In the genomic region with DNA sequence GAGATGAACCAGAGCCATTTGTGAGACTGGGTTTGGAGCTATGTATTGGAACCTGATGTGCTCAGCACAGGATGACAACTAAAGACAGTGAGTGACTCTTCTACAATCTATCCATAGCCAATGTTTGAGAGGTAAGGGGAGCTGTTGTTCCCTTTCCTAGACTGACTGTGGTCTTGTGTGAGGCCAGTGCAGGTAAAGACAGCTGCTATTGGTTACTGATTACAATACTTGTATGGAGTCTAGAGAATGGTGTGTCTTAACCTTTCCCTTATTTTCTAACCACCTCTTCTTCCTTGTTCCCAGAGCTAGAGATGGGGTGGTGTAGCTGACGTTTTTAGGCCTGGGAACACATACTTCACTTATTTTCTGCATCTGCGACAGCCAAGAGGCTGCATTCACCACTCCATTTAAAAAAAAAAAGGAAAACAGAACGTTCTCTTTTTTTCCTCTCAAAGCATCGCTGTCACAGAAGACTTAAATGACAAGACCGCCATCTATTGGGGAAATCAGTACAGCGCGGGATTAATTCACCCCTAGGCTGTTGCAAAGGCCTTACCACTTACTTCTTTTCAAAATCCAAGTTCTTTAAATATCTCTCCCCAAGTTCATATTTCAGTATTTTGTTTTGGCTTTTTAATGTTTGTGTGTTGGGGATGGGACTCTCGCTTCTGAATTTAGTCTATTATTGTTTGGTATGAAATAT, we compare ENCODE assay signal across 8 mouse cellular contexts. TPM values are rescaled to one million over a fixed set of nuclear protein-coding genes. Genes with fewer than 3 reads are reported as not detected.
DNase-seq lines count a peak whose midpoint lies in the region; ATAC-seq and TF ChIP-seq lines count a peak whose summit lies in the region.

No protein-coding gene starts in this region.

- H3K4me3 ChIP-seq in forebrain, embryonic 16.5 days (replicated peaks; ENCODE audit: low read length) = peak overlapping the region; percentile 4; the same call in 1 of the 2 replicates
- peak overlapping the region; percentile 46 for H3K4me3 ChIP-seq in hindbrain, embryonic 11.5 days (ENCODE audit: low read depth, low read length)
- H3K4me3 ChIP-seq in lung, postnatal 0 days (ENCODE audit: low read depth, low read length) = peak overlapping the region; percentile 59; the same call in 1 of the 2 replicates

- H3K27me3 ChIP-seq in forebrain, embryonic 16.5 days (replicated peaks; ENCODE audit: control insufficient read depth, insufficient read depth, low read length) = no peaks in the 10 kb centered on the region
- no peaks in the 10 kb centered on the region for H3K27me3 ChIP-seq in hindbrain, embryonic 11.5 days (ENCODE audit: control insufficient read depth, insufficient read depth, low read length)
- no peaks in the 10 kb centered on the region for H3K27me3 ChIP-seq in lung, postnatal 0 days (replicated peaks; ENCODE audit: insufficient read depth, low read length)

- TF ChIP-seq CTCF in lung, postnatal 0 days (IDR thresholded peaks at IDR 0.05) = peak; percentile 81

- H3K27ac ChIP-seq in forebrain, embryonic 16.5 days (ENCODE audit: low read length) = no peak overlapping the region
- H3K27ac ChIP-seq in hindbrain, embryonic 11.5 days (ENCODE audit: low read depth, low read length) = 0 out of 2 replicates have a peak overlapping the region, but pooled peaks have one; percentile 42
- peak overlapping the region; percentile 90 for H3K27ac ChIP-seq in lung, postnatal 0 days (ENCODE audit: low read length)

- TF ChIP-seq EP300 in lung, postnatal 0 days (IDR thresholded peaks at IDR 0.05) = peak; percentile 77

- H3K9ac ChIP-seq in forebrain, embryonic 16.5 days (replicated peaks; ENCODE audit: low read depth, low read length) = no peak overlapping the region
- no peak overlapping the region for H3K9ac ChIP-seq in hindbrain, embryonic 11.5 days (ENCODE audit: low read depth, low read length)
- no peak overlapping the region for H3K9ac ChIP-seq in lung, postnatal 0 days (replicated peaks; ENCODE audit: low read depth)

- no peaks in the 10 kb centered on the region for H3K9me3 ChIP-seq in forebrain, embryonic 16.5 days (ENCODE audit: control insufficient read depth, low read length)
- H3K9me3 ChIP-seq in hindbrain, embryonic 11.5 days (ENCODE audit: control insufficient read depth, low read length) = no peaks in the 10 kb centered on the region
- H3K9me3 ChIP-seq in lung, postnatal 0 days (ENCODE audit: low read length) = no peaks in the 10 kb centered on the region

- no peaks in the 10 kb centered on the region for H3K36me3 ChIP-seq in forebrain, embryonic 16.5 days (ENCODE audit: control insufficient read depth, insufficient read depth)
- no peaks in the 10 kb centered on the region for H3K36me3 ChIP-seq in hindbrain, embryonic 11.5 days (ENCODE audit: control insufficient read depth, insufficient read depth, low read length)
- no peaks in the 10 kb centered on the region for H3K36me3 ChIP-seq in lung, postnatal 0 days (ENCODE audit: insufficient read depth, low read length)

- ATAC-seq in forebrain, embryonic 16.5 days = peak; percentile 60
- ATAC-seq in hindbrain, embryonic 11.5 days (ENCODE audit: low FRiP score) = peak; percentile 66
- ATAC-seq in lung, postnatal 0 days = peak; percentile 74

- DNase-seq in MN1 (ENCODE audit: low spot score) = peak; percentile 92
- DNase-seq in cerebellum, adult 11 months = peak; percentile 39
- DNase-seq in hindbrain, embryonic 11.5 days (ENCODE audit: low spot score) = peak; percentile 78
- DNase-seq in layer of hippocampus, adult 9-11 months = peak; percentile 80
- DNase-seq in lung, postnatal 0 days (ENCODE audit: low spot score) = peak; percentile 96
- DNase-seq in ovary, postnatal 14 days (ENCODE audit: low spot score) = peak; percentile 61
- DNase-seq in yolk sac, embryonic 10.5 days (ENCODE audit: low spot score) = peak; percentile 61

- under 1% methylated on average over 8 of the region's 8 CpGs for WGBS in forebrain, embryonic 16.5 days
- 2% methylated on average over 8 of the region's 8 CpGs for WGBS in hindbrain, embryonic 11.5 days
- WGBS in lung, postnatal 0 days = 2% methylated on average over 8 of the region's 8 CpGs

- peaks cover 6% of the 10 kb centered on the region for H3K4me1 ChIP-seq in forebrain, embryonic 16.5 days (replicated peaks; ENCODE audit: control insufficient read depth, insufficient read depth, low read length)
- no peaks in the 10 kb centered on the region for H3K4me1 ChIP-seq in hindbrain, embryonic 11.5 days (replicated peaks; ENCODE audit: control insufficient read depth, insufficient read depth, low read length)
- no peaks in the 10 kb centered on the region for H3K4me1 ChIP-seq in lung, postnatal 0 days (ENCODE audit: insufficient read depth, low read depth, low read length)

- H3K4me2 ChIP-seq in forebrain, embryonic 16.5 days (ENCODE audit: low read length) = peak overlapping the region; percentile 93
- H3K4me2 ChIP-seq in hindbrain, embryonic 11.5 days (replicated peaks; ENCODE audit: low read depth, low read length) = peak overlapping the region; percentile 55
- peak overlapping the region; percentile 71 for H3K4me2 ChIP-seq in lung, postnatal 0 days (replicated peaks; ENCODE audit: low read depth, low read length)

RNA-seq across cellular contexts. Expression of gene Zfp52, which starts 19.8 kb away (rescaled TPM):
- polyA plus RNA-seq in forebrain, embryonic 16.5 days (2015; fragmentation: Nextera tagmentation; extraction: Ambion mirVana) = 3.1 and 3.2 TPM in 2 replicates
- polyA plus RNA-seq in hindbrain, embryonic 11.5 days (2014; fragmentation: Nextera tagmentation; extraction: Ambion mirVana) = 2.1 and 2.9 TPM in 2 replicates
- 3.4 and 3.9 TPM in 2 replicates for polyA plus RNA-seq in lung, postnatal 0 days (2015; fragmentation: Nextera tagmentation; extraction: Ambion mirVana)

RNA-seq across cellular contexts. Expression of gene Zfp53, which starts 26.8 kb away (rescaled TPM):
- 12.4 and 13.5 TPM in 2 replicates for polyA plus RNA-seq in forebrain, embryonic 16.5 days (2015; fragmentation: Nextera tagmentation; extraction: Ambion mirVana)
- 8.6 and 10.5 TPM in 2 replicates for polyA plus RNA-seq in hindbrain, embryonic 11.5 days (2014; fragmentation: Nextera tagmentation; extraction: Ambion mirVana)
- polyA plus RNA-seq in lung, postnatal 0 days (2015; fragmentation: Nextera tagmentation; extraction: Ambion mirVana) = 8.8 and 9.0 TPM in 2 replicates

RNA-seq across cellular contexts. Expression of gene Zfp948, which starts 51.3 kb away (rescaled TPM):
- polyA plus RNA-seq in forebrain, embryonic 16.5 days (2015; fragmentation: Nextera tagmentation; extraction: Ambion mirVana) = 20.9 and 24.0 TPM in 2 replicates
- polyA plus RNA-seq in hindbrain, embryonic 11.5 days (2014; fragmentation: Nextera tagmentation; extraction: Ambion mirVana) = 19.0 and 21.1 TPM in 2 replicates
- 12.7 TPM in 2 replicates for polyA plus RNA-seq in lung, postnatal 0 days (2015; fragmentation: Nextera tagmentation; extraction: Ambion mirVana)

Comparison
In these comparisons a context has a peak if more than half of its experiments do, and no peak if none do; other contexts are left out.
1. DNase-seq: peak in every context shown above with its lines; median percentile 96 in lung, postnatal 0 days; 92 in MN1; 80 in layer of hippocampus, adult 9-11 months; 78 in hindbrain, embryonic 11.5 days; 61 in ovary, postnatal 14 days; 61 in yolk sac, embryonic 10.5 days; 39 in cerebellum, adult 11 months.
2. H3K4me3 ChIP-seq: peak in every context shown above with its lines; median percentile 59 in lung, postnatal 0 days; 46 in hindbrain, embryonic 11.5 days; 4 in forebrain, embryonic 16.5 days.